Mouse (Mus musculus) forebrain, embryonic 15.5 days (tissue): ENCODE data around the gene Sh3bgrl3. TPM values are rescaled to one million over a fixed set of nuclear protein-coding genes. Genes with fewer than 3 reads are reported as not detected.

Source experiments
- ATAC-seq: fragments of 200-750 bp; cut with Nextera tagmentation; replicated peaks from 2 replicates; pipeline ENCODE4 v1.8.0; 2017; ENCODE audit warnings: mild to moderate bottlenecking, moderate TSS enrichment, moderate library complexity
- H3K27ac ChIP-seq: fragments of 300-500 bp; sonication (generic); replicated peaks from 2 replicates; pipeline ENCODE4 v1.5.1; 2015; ENCODE audit warnings: mild to moderate bottlenecking, inconsistent platforms
- H3K27me3 ChIP-seq: fragments of 300-500 bp; sonication (generic); 2 replicates; pipeline ENCODE4 v1.6.1; 2015; ENCODE audit warnings: inconsistent platforms
- H3K36me3 ChIP-seq: fragments of 300-500 bp; sonication (generic); 2 replicates; pipeline ENCODE4 v1.6.1; 2015; ENCODE audit warnings: mild to moderate bottlenecking, inconsistent platforms
- H3K4me1 ChIP-seq: fragments of 300-500 bp; sonication (generic); 2 replicates; pipeline ENCODE4 v1.6.1; 2015; ENCODE audit warnings: inconsistent platforms
- H3K4me2 ChIP-seq: fragments of 300-500 bp; sonication (generic); replicated peaks from 2 replicates; pipeline ENCODE4 v1.6.1; 2015; ENCODE audit warnings: mild to moderate bottlenecking, inconsistent platforms
- H3K4me3 ChIP-seq: fragments of 300-500 bp; sonication (generic); 2 replicates; pipeline ENCODE4 v1.5.1; 2015; ENCODE audit warnings: mild to moderate bottlenecking, inconsistent platforms
- H3K9ac ChIP-seq: fragments of 300-500 bp; sonication (generic); replicated peaks from 2 replicates; pipeline ENCODE4 v1.6.1; 2015; ENCODE audit warnings: mild to moderate bottlenecking, inconsistent platforms
- H3K9me3 ChIP-seq: fragments of 300-500 bp; sonication (generic); 2 replicates; pipeline ENCODE4 v1.6.1; 2016; ENCODE audit warnings: inconsistent platforms
- WGBS: fragments of 180-500 bp; shearing (Covaris S2); methylation state at CpG from one replicate; pipeline ENCODE4 v1.1.7; 2015; ENCODE audit warnings: mixed read lengths; 5-methylcytosine and 5-hydroxymethylcytosine counted together
- polyA plus RNA-seq: library from polyadenylated mRNA; unstranded; fragments of >200 nt; fragmentation: Nextera tagmentation; extraction: Ambion mirVana; gene quantifications from 2 replicates; pipeline ENCODE4 v1.2.1, GENCODE M21; 2015

Sh3bgrl3 gene
- polyA plus RNA-seq, 1 experiment from 2014 or later = 335 TPM

GRCm38 (mm10) chr4:134126300-134127120 is 2.1 kb downstream of the Sh3bgrl3 start:
- ATAC-seq = no peak
- H3K4me2 ChIP-seq = 0 out of 2 replicates have a peak overlapping the region, but pooled peaks have one; percentile 90
- H3K9ac ChIP-seq = no peak overlapping the region
- no peak overlapping the region for H3K4me3 ChIP-seq
- 91% methylated on average over 21 of the region's 21 CpGs for WGBS
- no peaks in the 10 kb centered on the region for H3K36me3 ChIP-seq
- H3K4me1 ChIP-seq = peaks cover 28% of the 10 kb centered on the region
- no peaks in the 10 kb centered on the region for H3K27me3 ChIP-seq
- no peaks in the 10 kb centered on the region for H3K9me3 ChIP-seq
- no peak overlapping the region for H3K27ac ChIP-seq

- no peak overlapping the region for H3K27ac ChIP-seq
- H3K4me2 ChIP-seq = no peak overlapping the region
- no peaks in the 10 kb centered on the region for H3K36me3 ChIP-seq
- ATAC-seq = no peak
- H3K4me1 ChIP-seq = peaks cover 28% of the 10 kb centered on the region
- no peak overlapping the region for H3K9ac ChIP-seq
- H3K4me3 ChIP-seq = no peak overlapping the region
- no peaks in the 10 kb centered on the region for H3K27me3 ChIP-seq
- WGBS = 88% methylated on average over 15 of the region's 15 CpGs
- no peaks in the 10 kb centered on the region for H3K9me3 ChIP-seq
These were observed 3.1 kb downstream of the Sh3bgrl3 start for GRCm38 (mm10) chr4:134125383-134126060.

- ATAC-seq = no peak
- Histone ChIP-seq H3K27me3 (no peaks in the 10 kb centered on the region), H3K27ac (no peak overlapping the region), H3K4me2 (no peak overlapping the region; the same call in 1 of the 2 replicates), H3K9me3 (no peaks in the 10 kb centered on the region), H3K4me3 (no peak overlapping the region), H3K36me3 (no peaks in the 10 kb centered on the region), H3K4me1 (peaks cover 24% of the 10 kb centered on the region), H3K9ac (no peak overlapping the region)
- 27% methylated on average over 17 of the region's 17 CpGs for WGBS
These were observed 4.7 kb downstream of the Sh3bgrl3 start for GRCm38 (mm10) chr4:134123680-134124551.

GRCm38 (mm10) chr4:134123147-134123546 is 5.4 kb downstream of the Sh3bgrl3 start:
- H3K27me3 ChIP-seq = no peaks in the 10 kb centered on the region
- H3K4me1 ChIP-seq = peaks cover 22% of the 10 kb centered on the region
- no peak overlapping the region for H3K9ac ChIP-seq
- no peaks in the 10 kb centered on the region for H3K36me3 ChIP-seq
- no peak overlapping the region for H3K27ac ChIP-seq
- no peak for ATAC-seq
- H3K4me2 ChIP-seq = no peak overlapping the region
- H3K9me3 ChIP-seq = no peaks in the 10 kb centered on the region
- 95% methylated on average over 6 of the region's 6 CpGs for WGBS
- H3K4me3 ChIP-seq = no peak overlapping the region

- peaks cover 15% of the 10 kb centered on the region for H3K4me1 ChIP-seq
- H3K27me3 ChIP-seq = no peaks in the 10 kb centered on the region
- H3K9ac ChIP-seq = no peak overlapping the region
- H3K4me2 ChIP-seq = no peak overlapping the region
- H3K36me3 ChIP-seq = no peaks in the 10 kb centered on the region
- no peaks in the 10 kb centered on the region for H3K9me3 ChIP-seq
- no peak for ATAC-seq
- no peak overlapping the region for H3K27ac ChIP-seq
- H3K4me3 ChIP-seq = no peak overlapping the region
- WGBS = 62% methylated on average over 3 of the region's 3 CpGs
These were observed 6.3 kb downstream of the Sh3bgrl3 start for GRCm38 (mm10) chr4:134122281-134122680.

GRCm38 (mm10) chr4:134121571-134121970 is 7.0 kb downstream of the Sh3bgrl3 start:
- ATAC-seq = no peak
- Histone ChIP-seq H3K9me3 (no peaks in the 10 kb centered on the region), H3K4me2 (no peak overlapping the region), H3K27ac (no peak overlapping the region), H3K27me3 (no peaks in the 10 kb centered on the region), H3K36me3 (no peaks in the 10 kb centered on the region), H3K9ac (no peak overlapping the region), H3K4me3 (no peak overlapping the region), H3K4me1 (peaks cover 8% of the 10 kb centered on the region)
- WGBS = 53% methylated on average over 4 of the region's 4 CpGs

GRCm38 (mm10) chr4:134120916-134121315 is 7.7 kb downstream of the Sh3bgrl3 start:
- no peak overlapping the region for H3K4me2 ChIP-seq
- H3K27me3 ChIP-seq = no peaks in the 10 kb centered on the region
- no peak overlapping the region for H3K9ac ChIP-seq
- WGBS = 88% methylated on average over 4 of the region's 4 CpGs
- H3K4me3 ChIP-seq = no peak overlapping the region
- no peaks in the 10 kb centered on the region for H3K36me3 ChIP-seq
- peaks cover 8% of the 10 kb centered on the region for H3K4me1 ChIP-seq
- no peak overlapping the region for H3K27ac ChIP-seq
- no peak for ATAC-seq
- no peaks in the 10 kb centered on the region for H3K9me3 ChIP-seq

- H3K4me3 ChIP-seq = no peak overlapping the region
- H3K27me3 ChIP-seq = no peaks in the 10 kb centered on the region
- H3K9ac ChIP-seq = no peak overlapping the region
- H3K9me3 ChIP-seq = no peaks in the 10 kb centered on the region
- H3K4me2 ChIP-seq = no peak overlapping the region
- 82% methylated on average over 6 of the region's 6 CpGs for WGBS
- H3K36me3 ChIP-seq = no peaks in the 10 kb centered on the region
- peaks cover 8% of the 10 kb centered on the region for H3K4me1 ChIP-seq
- no peak overlapping the region for H3K27ac ChIP-seq
- ATAC-seq = no peak
These were observed 8.3 kb downstream of the Sh3bgrl3 start for GRCm38 (mm10) chr4:134120192-134120805.

GRCm38 (mm10) chr4:134119644-134120043 is 8.9 kb downstream of the Sh3bgrl3 start:
- Histone ChIP-seq H3K9me3 (no peaks in the 10 kb centered on the region), H3K27me3 (no peaks in the 10 kb centered on the region), H3K36me3 (no peaks in the 10 kb centered on the region), H3K4me1 (peaks cover 8% of the 10 kb centered on the region), H3K27ac (no peak overlapping the region), H3K4me2 (no peak overlapping the region), H3K9ac (no peak overlapping the region), H3K4me3 (no peak overlapping the region)
- no peak for ATAC-seq
- WGBS = 59% methylated on average over 9 of the region's 9 CpGs

- ATAC-seq = no peak
These were observed 9.5 kb downstream of the Sh3bgrl3 start for GRCm38 (mm10) chr4:134119042-134119441.

GRCm38 (mm10) chr4:134118126-134118800 is 10.3 kb downstream of the Sh3bgrl3 start:
- no peak for ATAC-seq
- Histone ChIP-seq H3K4me3 (no peak overlapping the region), H3K4me1 (no peaks in the 10 kb centered on the region), H3K4me2 (no peak overlapping the region), H3K9ac (no peak overlapping the region), H3K9me3 (no peaks in the 10 kb centered on the region), H3K27me3 (no peaks in the 10 kb centered on the region), H3K36me3 (no peaks in the 10 kb centered on the region), H3K27ac (no peak overlapping the region)
- WGBS = 80% methylated on average over 14 of the region's 14 CpGs

More at GRCm38 (mm10) chr4:134119042-134119441, 9.5 kb downstream of the Sh3bgrl3 start:
- Histone ChIP-seq H3K9ac (no peak overlapping the region), H3K27me3 (no peaks in the 10 kb centered on the region), H3K27ac (no peak overlapping the region), H3K4me1 (peaks cover 3% of the 10 kb centered on the region), H3K9me3 (no peaks in the 10 kb centered on the region), H3K4me2 (no peak overlapping the region), H3K4me3 (no peak overlapping the region), H3K36me3 (no peaks in the 10 kb centered on the region)
- WGBS = 82% methylated on average over 5 of the region's 5 CpGs
